Mouse (Mus musculus) cortical plate, adult 2 months (tissue): ENCODE measurements at regions not wholly inside any gene's neighbourhood (a gene's known extent, or its start where the extent isn't known, plus 50 kb on each side); places are given as distances from the start of the nearest gene placed in this dataset.

Source experiments
- CTCF ChIP-seq: fragments of 200-500 bp; IDR thresholded peaks from 2 replicates; pipeline ENCODE4 v1.5.1; 2011; ENCODE audit warnings: mild to moderate bottlenecking, control low read depth, low read length; ENCODE audit not compliant: insufficient read depth; ENCODE audit errors: extremely low read depth
- POLR2A ChIP-seq: fragments of 200-500 bp; IDR thresholded peaks from 2 replicates; pipeline ENCODE4 v1.6.1; 2011; ENCODE audit warnings: mild to moderate bottlenecking, low read length, control low read depth; ENCODE audit not compliant: insufficient read depth; ENCODE audit errors: extremely low read depth

DNA sequence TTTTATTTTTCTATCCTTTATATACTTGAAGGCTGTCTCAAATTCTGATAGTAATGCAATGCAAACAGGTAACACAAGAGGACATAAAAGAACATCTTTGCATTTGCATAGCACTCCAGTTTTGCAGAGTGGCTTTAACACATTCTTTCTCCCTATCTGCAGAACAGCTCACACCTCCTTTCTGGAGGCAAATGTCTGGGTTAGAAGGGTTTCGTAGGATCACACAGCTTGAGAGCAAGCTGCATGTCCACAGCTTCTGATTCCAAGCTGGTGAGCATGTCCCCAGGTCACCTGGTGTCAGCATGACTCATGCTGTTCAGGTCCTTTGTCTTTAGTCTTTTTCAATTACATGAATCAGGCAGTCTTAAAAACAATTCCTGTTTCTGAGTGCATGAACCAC, 418.5 kb upstream of the Htr2a start:
- TF ChIP-seq POLR2A = no peak
- no peak for TF ChIP-seq CTCF
